Mouse (Mus musculus) neural tube, embryonic 14.5 days (tissue): ENCODE measurements around the gene Mpdz. TPM values are rescaled to one million over a fixed set of nuclear protein-coding genes. Genes with fewer than 3 reads are reported as not detected.

Experiments used
- ATAC-seq: fragments of 200-750 bp; cut with Nextera tagmentation; 2 replicates; pipeline ENCODE4 v1.8.0; 2017; ENCODE audit warnings: low read depth, mild to moderate bottlenecking, moderate TSS enrichment, moderate library complexity
- H3K27ac ChIP-seq: fragments of 300-500 bp; sonication (generic); 2 replicates; pipeline ENCODE4 v1.5.1; 2014; ENCODE audit warnings: low read depth, mild to moderate bottlenecking, control low read depth, low read length, moderate library complexity, mixed read lengths
- H3K27me3 ChIP-seq: fragments of 300-500 bp; sonication (generic); 2 replicates; pipeline ENCODE4 v1.6.1; 2014; ENCODE audit warnings: low read length; ENCODE audit not compliant: control insufficient read depth, insufficient read depth
- H3K36me3 ChIP-seq: fragments of 300-500 bp; sonication (generic); 2 replicates; pipeline ENCODE4 v1.6.1; 2014; ENCODE audit warnings: low read length, mixed read lengths; ENCODE audit not compliant: control insufficient read depth, insufficient read depth
- H3K4me1 ChIP-seq: fragments of 300-500 bp; sonication (generic); 2 replicates; pipeline ENCODE4 v1.6.1; 2014; ENCODE audit warnings: low read length; ENCODE audit not compliant: control insufficient read depth, insufficient read depth
- H3K4me2 ChIP-seq: fragments of 300-500 bp; sonication (generic); 2 replicates; pipeline ENCODE4 v1.6.1; 2014; ENCODE audit warnings: mild to moderate bottlenecking, low read depth, low read length, control low read depth
- H3K4me3 ChIP-seq: fragments of 300-500 bp; sonication (generic); 2 replicates; pipeline ENCODE4 v1.5.1; 2014; ENCODE audit warnings: low read depth, low read length, control low read depth, mixed read lengths
- H3K9ac ChIP-seq: fragments of 300-500 bp; sonication (generic); replicated peaks from 2 replicates; pipeline ENCODE4 v1.6.1; 2014; ENCODE audit warnings: low read depth, mild to moderate bottlenecking, control low read depth, low read length, mixed read lengths
- H3K9me3 ChIP-seq: fragments of 300-500 bp; sonication (generic); 2 replicates; pipeline ENCODE4 v1.6.1; 2016; ENCODE audit warnings: low read length; ENCODE audit not compliant: control insufficient read depth
- WGBS: fragments of 180-500 bp; shearing (Covaris S2); extraction: QIAGEN DNeasy Blood & Tissue Kit; methylation state at CpG from one replicate; pipeline ENCODE4 v1.1.7; 2014; 5-methylcytosine and 5-hydroxymethylcytosine counted together
- polyA plus RNA-seq: library from polyadenylated mRNA; unstranded; fragments of >200 nt; fragmentation: Nextera tagmentation; extraction: Ambion mirVana; gene quantifications from 2 replicates; pipeline ENCODE4 v1.2.1, GENCODE M21; 2014

Gene Mpdz
- 13.8 and 17.2 TPM in 2 replicates for polyA plus RNA-seq

- Histone ChIP-seq H3K4me2 (peak within 1 kb of the TSS; percentile 76), H3K9me3 (no peaks in the 10 kb centered on the region), H3K27ac (peak within 1 kb of the TSS; percentile 66), H3K27me3 (no peaks in the 10 kb centered on the region), H3K4me3 (peak within 1 kb of the TSS; percentile 80), H3K9ac (peak within 1 kb of the TSS; percentile 79), H3K36me3 (no peaks in the 10 kb centered on the region), H3K4me1 (no peaks in the 10 kb centered on the region; the same call in 1 of the 2 replicates)
- WGBS, result under 1% methylated on average over 80 of the region's 97 CpGs
- ATAC-seq, result peak; percentile 98
Observed at GRCm38 (mm10) chr4:81442078-81442981, at the start of gene Mpdz. Gene Mpdz, minus strand, starts transcription at chr4:81442815.

DNA sequence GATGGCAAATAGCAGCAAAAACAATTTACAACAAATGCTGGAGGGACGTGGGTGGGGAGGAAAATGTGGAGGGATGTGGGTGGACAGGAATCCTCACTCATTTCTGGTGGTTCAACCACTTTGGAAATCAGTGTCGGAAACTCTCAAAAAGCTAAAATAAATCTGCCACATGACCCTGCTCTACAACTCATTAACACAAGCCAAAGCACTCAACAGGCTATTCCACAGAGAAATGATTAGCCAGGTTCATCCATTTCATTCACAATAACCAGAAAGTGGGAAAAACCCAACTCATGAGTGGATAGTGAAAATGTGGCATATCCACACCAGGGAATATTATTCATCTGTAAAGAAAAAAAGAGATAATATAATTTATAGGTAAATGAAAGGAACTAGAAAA is 47.9 kb upstream of the Mpdz start:
- Histone ChIP-seq H3K27me3 (no peaks in the 10 kb centered on the region), H3K9ac (no peak overlapping the region), H3K36me3 (no peaks in the 10 kb centered on the region), H3K9me3 (no peaks in the 10 kb centered on the region), H3K4me3 (no peak overlapping the region), H3K27ac (no peak overlapping the region), H3K4me2 (no peak overlapping the region), H3K4me1 (no peaks in the 10 kb centered on the region)
- ATAC-seq, result no peak
- 90% methylated on average over 2 of the region's 2 CpGs for WGBS

- no peaks in the 10 kb centered on the region for H3K36me3 ChIP-seq
- no peak for ATAC-seq
- H3K4me1 ChIP-seq, result no peaks in the 10 kb centered on the region
- H3K4me2 ChIP-seq, result no peak overlapping the region
- no peak overlapping the region for H3K27ac ChIP-seq
- H3K9ac ChIP-seq, result no peak overlapping the region
- no peaks in the 10 kb centered on the region for H3K9me3 ChIP-seq
- 81% methylated on average over 7 of the region's 7 CpGs for WGBS
- no peaks in the 10 kb centered on the region for H3K27me3 ChIP-seq
- no peak overlapping the region for H3K4me3 ChIP-seq
Observed at GRCm38 (mm10) chr4:81484603-81485002, 42.0 kb upstream of the Mpdz start.

DNA sequence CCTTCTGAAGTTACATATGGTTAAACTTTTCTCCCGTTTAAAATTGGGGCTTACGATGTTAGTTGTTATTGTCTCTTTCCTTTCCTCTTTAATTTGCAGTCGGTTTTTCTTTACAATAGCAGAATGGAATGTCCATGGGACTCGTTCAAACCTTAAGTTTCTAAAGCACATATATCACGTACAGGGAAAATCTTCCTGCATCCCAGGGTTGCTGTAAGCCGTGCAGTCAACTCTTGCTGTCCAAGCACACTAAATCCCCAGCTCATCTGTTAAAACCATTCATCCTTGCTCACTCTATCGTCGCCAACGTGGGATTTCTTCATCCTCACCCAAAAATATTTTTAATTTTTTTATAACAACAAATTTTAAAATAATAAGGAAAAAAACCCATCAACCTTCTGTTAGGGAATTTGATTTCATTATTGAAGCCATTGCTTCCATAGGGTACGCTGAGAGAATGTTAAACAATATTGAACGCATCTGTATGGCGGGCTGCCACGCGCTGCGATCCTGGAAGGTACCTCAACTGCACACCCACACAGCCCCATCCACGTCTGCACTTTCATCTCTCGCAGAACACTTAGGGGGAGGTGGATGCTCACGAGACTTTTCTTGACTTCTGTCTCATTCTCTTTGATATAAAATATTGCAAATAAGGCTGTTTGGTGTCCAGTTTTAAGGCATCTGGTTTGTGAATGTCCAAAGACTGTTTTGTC is 41.4 kb upstream of the Mpdz start:
- no peak overlapping the region for H3K9ac ChIP-seq
- 67% methylated on average over 18 of the region's 18 CpGs for WGBS
- H3K27me3 ChIP-seq, result no peaks in the 10 kb centered on the region
- H3K4me2 ChIP-seq, result no peak overlapping the region
- no peak overlapping the region for H3K4me3 ChIP-seq
- no peaks in the 10 kb centered on the region for H3K36me3 ChIP-seq
- no peaks in the 10 kb centered on the region for H3K9me3 ChIP-seq
- H3K27ac ChIP-seq, result no peak overlapping the region
- H3K4me1 ChIP-seq, result no peaks in the 10 kb centered on the region
- no peak for ATAC-seq

DNA sequence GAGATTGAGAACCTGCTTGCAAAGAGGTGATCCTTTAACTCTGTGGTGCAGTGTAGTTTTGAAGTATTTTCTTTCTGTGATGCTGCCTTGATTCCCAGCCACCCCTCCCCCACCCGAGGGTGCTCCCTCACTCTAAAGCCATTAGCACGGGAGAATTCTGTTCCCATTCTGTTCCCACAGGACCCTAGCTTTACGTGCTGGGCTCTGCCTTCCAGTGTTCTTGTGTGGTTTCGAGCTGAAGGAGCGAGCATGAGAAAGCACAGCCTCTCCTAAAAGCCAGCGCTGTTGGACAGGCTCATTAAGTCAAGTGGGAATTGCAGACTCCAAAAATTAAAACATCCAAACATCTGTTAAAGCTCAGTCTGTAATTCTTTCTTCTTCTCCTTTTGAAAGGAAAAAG is 40.5 kb upstream of the Mpdz start:
- Histone ChIP-seq H3K27me3 (no peaks in the 10 kb centered on the region), H3K4me2 (no peak overlapping the region), H3K9me3 (no peaks in the 10 kb centered on the region), H3K9ac (no peak overlapping the region), H3K4me3 (no peak overlapping the region), H3K4me1 (no peaks in the 10 kb centered on the region), H3K27ac (no peak overlapping the region), H3K36me3 (no peaks in the 10 kb centered on the region)
- no peak for ATAC-seq
- 5% methylated on average over 6 of the region's 6 CpGs for WGBS

DNA sequence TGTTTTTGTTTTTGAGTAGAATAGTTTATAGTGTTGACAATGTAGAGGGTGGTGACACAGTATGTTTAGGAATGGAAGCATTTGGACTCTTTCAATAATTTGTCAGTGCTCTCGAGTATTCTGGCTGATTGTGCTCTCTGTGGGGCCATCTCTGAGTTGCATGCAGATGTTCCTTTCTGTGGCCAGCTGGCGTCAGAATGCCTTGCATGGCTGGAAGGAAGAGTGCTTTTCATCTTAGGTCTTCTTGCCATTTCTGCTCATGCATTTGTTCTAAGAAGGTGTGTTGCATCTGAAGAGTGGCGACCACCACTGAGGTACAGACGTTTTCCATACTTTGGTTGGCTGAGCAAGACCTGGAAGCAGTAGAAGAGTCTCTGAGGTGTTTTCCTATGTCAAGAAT is 24.2 kb upstream of the Mpdz start:
- no peaks in the 10 kb centered on the region for H3K9me3 ChIP-seq
- WGBS, result 88% methylated on average over 4 of the region's 4 CpGs
- H3K36me3 ChIP-seq, result no peaks in the 10 kb centered on the region
- no peaks in the 10 kb centered on the region for H3K4me1 ChIP-seq
- H3K27me3 ChIP-seq, result no peaks in the 10 kb centered on the region
- no peak overlapping the region for H3K9ac ChIP-seq
- no peak overlapping the region for H3K27ac ChIP-seq
- no peak overlapping the region for H3K4me3 ChIP-seq
- no peak overlapping the region for H3K4me2 ChIP-seq
- ATAC-seq, result no peak

DNA sequence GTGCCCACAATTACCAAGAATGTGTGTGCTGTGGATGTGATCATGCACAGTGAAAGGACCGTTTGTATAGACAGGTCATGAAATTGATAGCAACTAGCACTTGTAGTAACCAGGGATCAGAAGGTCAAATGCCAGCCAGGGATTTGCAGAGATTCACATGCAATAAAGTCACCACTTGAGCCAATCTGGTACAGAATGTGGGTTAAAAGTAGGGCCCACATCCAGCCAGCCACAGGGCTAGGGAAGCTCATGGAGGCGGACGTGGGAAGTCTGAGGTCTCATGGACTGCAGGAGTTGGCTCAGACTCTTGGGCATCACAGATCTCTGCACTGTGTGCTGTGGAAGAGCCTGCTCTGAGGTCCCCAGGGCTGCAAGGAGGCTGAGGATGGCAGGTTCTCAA is 22.6 kb upstream of the Mpdz start:
- no peaks in the 10 kb centered on the region for H3K4me1 ChIP-seq
- no peak overlapping the region for H3K27ac ChIP-seq
- H3K27me3 ChIP-seq, result no peaks in the 10 kb centered on the region
- H3K4me2 ChIP-seq, result no peak overlapping the region
- 87% methylated on average over 3 of the region's 3 CpGs for WGBS
- peak; percentile 21; the same call in 1 of the 2 replicates for ATAC-seq
- no peaks in the 10 kb centered on the region for H3K9me3 ChIP-seq
- no peaks in the 10 kb centered on the region for H3K36me3 ChIP-seq
- no peak overlapping the region for H3K4me3 ChIP-seq
- no peak overlapping the region for H3K9ac ChIP-seq

GRCm38 (mm10) chr4:81462253-81462652 is 19.6 kb upstream of the Mpdz start:
- no peak for ATAC-seq
- H3K9ac ChIP-seq, result no peak overlapping the region
- WGBS, result 73% methylated on average over 4 of the region's 4 CpGs

DNA sequence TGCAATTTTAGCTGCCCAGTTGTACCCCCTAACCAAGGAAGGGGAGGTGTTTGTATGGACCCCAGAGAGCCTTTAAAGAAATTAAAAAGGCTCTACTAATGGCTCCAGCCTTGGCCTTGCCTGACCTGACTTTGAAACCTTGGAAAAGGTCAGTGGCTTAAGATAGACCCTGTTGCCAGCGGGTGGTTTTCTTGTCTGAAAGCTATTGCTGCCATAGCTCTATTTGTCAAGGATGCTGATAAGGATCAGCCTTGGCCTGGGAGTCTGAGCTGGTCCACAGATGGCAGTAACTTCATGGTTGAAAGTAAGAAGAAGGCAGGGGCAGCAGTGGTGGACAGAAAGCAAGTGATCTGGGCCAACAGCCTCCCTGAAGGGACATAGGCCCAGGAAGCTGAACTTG is 16.3 kb upstream of the Mpdz start:
- Histone ChIP-seq H3K9me3 (no peaks in the 10 kb centered on the region), H3K36me3 (no peaks in the 10 kb centered on the region), H3K9ac (no peak overlapping the region), H3K4me1 (no peaks in the 10 kb centered on the region), H3K4me2 (no peak overlapping the region), H3K27me3 (no peaks in the 10 kb centered on the region), H3K27ac (no peak overlapping the region), H3K4me3 (no peak overlapping the region)
- no peak for ATAC-seq
- WGBS, result 100% methylated on average over 1 of the region's 1 CpGs

More at GRCm38 (mm10) chr4:81462253-81462652, 19.6 kb upstream of the Mpdz start:
- H3K9me3 ChIP-seq, result no peaks in the 10 kb centered on the region
- H3K4me1 ChIP-seq, result no peaks in the 10 kb centered on the region
- H3K27ac ChIP-seq, result no peak overlapping the region
- H3K4me2 ChIP-seq, result no peak overlapping the region
- H3K4me3 ChIP-seq, result no peak overlapping the region
- H3K27me3 ChIP-seq, result no peaks in the 10 kb centered on the region
- H3K36me3 ChIP-seq, result no peaks in the 10 kb centered on the region
